Mouse (Mus musculus) small intestine, adult 2 months (tissue): ENCODE data around the gene Mynn.

ENCODE experiments used
- CTCF ChIP-seq: fragments of 200-500 bp; IDR thresholded peaks from 2 replicates; pipeline ENCODE4 v1.5.1; 2012; ENCODE audit warnings: low read depth, mild to moderate bottlenecking, control low read depth, inconsistent platforms, low read length, moderate library complexity, mixed read lengths; ENCODE audit not compliant: insufficient replicate concordance, insufficient read length; ENCODE audit errors: extremely low read depth
- POLR2A ChIP-seq: fragments of 200-500 bp; IDR thresholded peaks from 2 replicates; pipeline ENCODE4 v1.6.1; 2012; ENCODE audit warnings: low read depth, mild to moderate bottlenecking, control low read depth, inconsistent platforms, low read length, moderate library complexity

DNA sequence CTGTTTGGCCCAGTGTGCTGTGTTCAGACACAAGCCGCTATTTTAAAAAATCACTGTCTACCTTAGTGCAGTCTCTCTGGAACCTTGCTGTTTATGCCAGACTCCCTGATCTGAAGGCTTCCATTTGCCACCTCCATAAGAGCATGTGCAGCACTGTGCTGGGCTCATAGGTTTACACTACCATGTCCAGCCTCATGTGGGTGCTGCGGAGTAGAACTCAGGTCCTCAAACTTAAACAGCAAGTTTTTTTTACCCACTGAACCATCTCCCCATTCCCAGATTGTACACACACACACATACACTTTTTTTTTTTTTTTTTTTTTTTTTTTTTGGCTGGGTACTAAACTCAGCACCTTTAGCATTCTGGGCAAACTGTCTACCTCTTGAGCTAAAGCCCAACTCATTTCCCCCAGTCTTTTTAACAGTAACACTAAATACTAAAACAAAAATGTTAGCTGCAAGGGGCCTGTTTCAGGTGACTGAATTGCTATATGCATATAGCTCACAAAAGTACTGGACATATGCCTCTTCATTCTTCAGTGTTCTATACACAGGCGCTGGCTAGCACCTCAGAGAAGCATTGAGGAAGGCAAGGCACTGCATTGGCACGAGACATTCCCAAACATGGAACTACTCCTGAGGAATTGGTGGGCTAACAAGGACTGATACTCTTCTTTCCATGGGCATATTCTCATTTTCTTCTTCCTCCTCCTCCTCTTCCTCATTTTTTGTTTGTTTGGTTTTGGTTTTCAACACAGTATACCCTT, 8.0 kb upstream of the Mynn start:
- TF ChIP-seq CTCF (no peak), POLR2A (no peak)
